Mouse (Mus musculus) intestine, embryonic 15.5 days (tissue): ENCODE results near the gene Aff1. TPM values are rescaled to one million over a fixed set of nuclear protein-coding genes. Genes with fewer than 3 reads are reported as not detected.

Experiments used
- ATAC-seq: fragments of 200-750 bp; cut with Nextera tagmentation; 2 replicates; pipeline ENCODE4 v1.8.0; 2017; ENCODE audit warnings: moderate TSS enrichment, moderate library complexity
- H3K27ac ChIP-seq: fragments of 300-500 bp; sonication (generic); 2 replicates; pipeline ENCODE4 v1.5.1; 2015; ENCODE audit warnings: mild to moderate bottlenecking, inconsistent platforms
- H3K27me3 ChIP-seq: fragments of 300-500 bp; sonication (generic); replicated peaks from 2 replicates; pipeline ENCODE4 v1.6.1; 2015; ENCODE audit warnings: inconsistent platforms
- H3K36me3 ChIP-seq: fragments of 300-500 bp; sonication (generic); 2 replicates; pipeline ENCODE4 v1.6.1; 2015; ENCODE audit warnings: inconsistent platforms
- H3K4me1 ChIP-seq: fragments of 300-500 bp; sonication (generic); replicated peaks from 2 replicates; pipeline ENCODE4 v1.6.1; 2015; ENCODE audit warnings: inconsistent platforms
- H3K4me2 ChIP-seq: fragments of 300-500 bp; sonication (generic); replicated peaks from 2 replicates; pipeline ENCODE4 v1.6.1; 2015; ENCODE audit warnings: mild to moderate bottlenecking, inconsistent platforms
- H3K4me3 ChIP-seq: fragments of 300-500 bp; sonication (generic); replicated peaks from 2 replicates; pipeline ENCODE4 v1.5.1; 2015; ENCODE audit warnings: inconsistent platforms
- H3K9ac ChIP-seq: fragments of 300-500 bp; sonication (generic); 2 replicates; pipeline ENCODE4 v1.6.1; 2015; ENCODE audit warnings: inconsistent platforms
- H3K9me3 ChIP-seq: fragments of 300-500 bp; sonication (generic); 2 replicates; pipeline ENCODE4 v1.6.1; 2016; ENCODE audit warnings: inconsistent platforms
- WGBS: fragments of 180-500 bp; shearing (Covaris S2); methylation state at CpG from one replicate; pipeline ENCODE4 v1.1.7; 2015; 5-methylcytosine and 5-hydroxymethylcytosine counted together
- polyA plus RNA-seq: library from polyadenylated mRNA; unstranded; fragments of >200 nt; fragmentation: Nextera tagmentation; extraction: Ambion mirVana; gene quantifications from 2 replicates; pipeline ENCODE4 v1.2.1, GENCODE M21; 2015

Gene Aff1
- polyA plus RNA-seq, 1 experiment from 2014 or later, result 5.3 TPM

DNA sequence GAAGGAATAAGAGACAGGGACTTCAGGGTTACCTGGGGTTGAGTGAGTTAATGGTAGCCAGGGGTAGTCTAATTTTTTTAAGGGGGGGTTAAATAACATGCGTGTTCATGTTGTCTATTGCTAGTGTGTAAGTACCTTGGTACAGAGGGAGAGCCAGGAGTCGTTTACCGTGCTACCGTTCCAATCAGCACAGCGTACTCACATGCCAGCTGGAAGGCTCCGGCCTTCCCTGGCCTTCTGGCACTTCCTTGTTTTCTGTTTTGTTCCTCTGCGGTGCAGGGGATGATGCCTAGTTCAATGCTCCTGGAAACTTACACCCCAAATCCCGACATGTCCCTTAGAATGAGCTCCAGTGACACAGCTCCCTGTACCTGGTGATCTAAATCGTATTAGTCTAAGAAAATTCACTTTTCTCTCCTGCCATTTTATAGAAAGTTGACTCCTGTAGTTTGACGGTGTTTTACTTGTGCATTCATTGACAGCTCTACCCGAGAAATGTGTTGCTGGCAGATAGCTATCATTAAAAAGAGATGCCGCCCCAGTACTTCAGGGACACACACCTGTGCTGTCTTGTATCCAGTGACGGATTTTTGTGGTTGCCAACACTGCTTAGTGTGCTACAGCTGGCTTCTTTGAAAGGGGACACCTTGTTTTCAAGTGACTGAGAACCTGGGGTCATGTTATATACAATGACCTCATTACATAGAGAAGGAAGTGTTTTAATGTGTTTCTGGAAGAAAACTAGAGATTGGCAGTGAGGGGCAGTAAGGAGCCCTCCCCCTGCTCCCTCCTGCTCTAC lies 129.5 kb downstream of the Aff1 start:
- ATAC-seq, result peak; percentile 50
- H3K27me3 ChIP-seq, result no peaks in the 10 kb centered on the region
- H3K36me3 ChIP-seq, result 0 out of 2 replicates have a peak, but pooled peaks cover 2% of the 10 kb centered on the region
- no peak overlapping the region for H3K4me3 ChIP-seq
- no peak overlapping the region for H3K4me2 ChIP-seq
- H3K27ac ChIP-seq, result no peak overlapping the region
- no peaks in the 10 kb centered on the region for H3K9me3 ChIP-seq
- no peak overlapping the region for H3K9ac ChIP-seq
- 69% methylated on average over 13 of the region's 13 CpGs for WGBS
- H3K4me1 ChIP-seq, result 0 out of 2 replicates have a peak, but pooled peaks cover 2% of the 10 kb centered on the region

DNA sequence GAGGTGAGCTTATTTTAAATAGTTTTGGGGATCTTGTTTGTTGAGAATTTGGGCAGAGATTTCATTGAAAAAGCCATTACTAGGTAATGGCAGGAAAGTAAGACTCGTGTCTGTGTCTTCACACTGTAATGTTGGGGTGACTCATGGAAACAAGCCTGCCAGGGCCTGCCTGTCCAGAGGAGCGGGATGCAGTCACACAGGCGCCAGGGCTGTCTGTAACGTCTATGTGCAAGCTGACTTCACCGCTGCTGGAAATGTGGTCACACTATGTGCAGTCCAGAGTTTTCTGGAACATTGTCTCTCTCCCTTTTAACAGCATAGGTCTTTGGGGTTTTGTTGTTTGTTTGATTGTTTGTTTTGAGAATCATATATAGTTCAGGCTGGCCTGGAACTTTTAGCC lies 130.8 kb downstream of the Aff1 start:
- no peaks in the 10 kb centered on the region for H3K9me3 ChIP-seq
- H3K27me3 ChIP-seq, result no peaks in the 10 kb centered on the region
- 0 out of 2 replicates have a peak, but pooled peaks cover 2% of the 10 kb centered on the region for H3K36me3 ChIP-seq
- H3K9ac ChIP-seq, result no peak overlapping the region
- H3K27ac ChIP-seq, result no peak overlapping the region
- H3K4me2 ChIP-seq, result no peak overlapping the region
- WGBS, result 94% methylated on average over 5 of the region's 5 CpGs
- 0 out of 2 replicates have a peak, but pooled peaks cover 2% of the 10 kb centered on the region for H3K4me1 ChIP-seq
- no peak overlapping the region for H3K4me3 ChIP-seq
- no peak for ATAC-seq

DNA sequence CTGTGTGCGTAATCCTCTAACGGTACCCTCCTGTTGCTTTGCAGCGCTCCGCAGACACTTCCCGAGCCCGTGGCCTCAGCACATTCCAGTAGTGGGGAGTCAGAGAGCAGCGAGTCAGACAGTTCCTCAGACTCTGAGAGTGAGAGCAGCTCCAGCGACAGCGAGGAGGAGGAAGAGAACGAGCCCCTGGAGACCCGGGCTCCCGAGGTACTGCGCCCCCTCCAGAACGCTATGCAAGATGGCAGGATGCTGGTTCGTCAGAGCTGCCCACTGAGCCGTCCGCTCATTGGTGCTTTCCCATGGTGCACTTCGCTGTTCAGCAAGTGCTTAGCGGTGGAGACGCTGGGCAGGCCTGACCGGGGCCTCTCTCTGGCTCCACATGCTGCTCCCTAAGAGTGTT lies 136.1 kb downstream of the Aff1 start:
- Histone ChIP-seq H3K27me3 (no peaks in the 10 kb centered on the region), H3K4me3 (no peak overlapping the region), H3K36me3 (0 out of 2 replicates have a peak, but pooled peaks cover 2% of the 10 kb centered on the region), H3K9me3 (no peaks in the 10 kb centered on the region), H3K4me2 (no peak overlapping the region), H3K27ac (no peak overlapping the region), H3K4me1 (no peaks in the 10 kb centered on the region), H3K9ac (no peak overlapping the region)
- ATAC-seq, result no peak
- 83% methylated on average over 21 of the region's 21 CpGs for WGBS

DNA sequence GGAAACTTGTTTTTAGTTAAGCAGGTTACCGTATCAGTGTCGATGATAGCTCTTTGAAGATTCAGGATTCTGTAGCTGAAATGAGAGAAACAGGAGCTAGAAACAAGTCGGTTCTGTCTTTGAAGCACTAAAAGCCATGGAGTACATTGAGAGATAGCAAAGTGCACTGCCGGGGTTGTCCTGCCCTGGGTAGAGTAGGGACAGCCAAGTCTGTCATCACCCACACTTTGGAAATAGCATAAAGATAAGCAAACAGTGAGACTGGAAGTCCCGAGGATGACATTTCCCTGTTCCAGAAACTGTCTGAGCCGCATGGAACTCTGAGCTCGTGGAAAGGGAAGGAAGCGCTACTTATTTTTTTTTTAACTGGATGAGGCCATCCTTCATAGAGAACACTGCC lies 136.6 kb downstream of the Aff1 start:
- Histone ChIP-seq H3K4me2 (no peak overlapping the region), H3K4me3 (no peak overlapping the region), H3K27me3 (no peaks in the 10 kb centered on the region), H3K9me3 (no peaks in the 10 kb centered on the region), H3K27ac (no peak overlapping the region), H3K36me3 (peaks cover 4% of the 10 kb centered on the region; the same call in 1 of the 2 replicates), H3K4me1 (no peaks in the 10 kb centered on the region), H3K9ac (no peak overlapping the region)
- WGBS, result 75% methylated on average over 8 of the region's 8 CpGs
- ATAC-seq, result no peak

DNA sequence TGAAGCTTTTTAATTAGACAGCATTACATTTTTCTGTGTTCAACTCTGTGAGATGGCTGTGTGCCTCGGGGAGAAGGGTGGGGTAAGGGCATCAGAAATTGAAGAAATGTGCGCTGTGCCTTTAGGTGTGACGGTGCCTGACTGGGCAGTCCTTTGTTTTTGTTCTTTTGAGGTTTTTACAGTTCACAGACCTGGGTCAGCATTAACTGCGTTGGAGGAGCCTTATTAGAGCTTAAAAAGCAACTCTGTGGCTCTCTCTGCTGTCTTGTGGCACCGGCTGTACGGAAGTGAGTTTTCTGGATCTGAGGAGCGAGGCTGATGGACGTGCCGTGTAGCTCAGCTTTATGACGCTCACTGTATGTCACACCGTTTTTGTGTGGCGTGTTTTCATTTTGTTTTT lies 137.0 kb downstream of the Aff1 start:
- Histone ChIP-seq H3K9ac (no peak overlapping the region), H3K36me3 (peaks cover 8% of the 10 kb centered on the region; the same call in 1 of the 2 replicates), H3K27ac (no peak overlapping the region), H3K9me3 (no peaks in the 10 kb centered on the region), H3K4me2 (no peak overlapping the region), H3K4me3 (no peak overlapping the region), H3K4me1 (no peaks in the 10 kb centered on the region), H3K27me3 (no peaks in the 10 kb centered on the region)
- 86% methylated on average over 12 of the region's 12 CpGs for WGBS
- ATAC-seq, result no peak

DNA sequence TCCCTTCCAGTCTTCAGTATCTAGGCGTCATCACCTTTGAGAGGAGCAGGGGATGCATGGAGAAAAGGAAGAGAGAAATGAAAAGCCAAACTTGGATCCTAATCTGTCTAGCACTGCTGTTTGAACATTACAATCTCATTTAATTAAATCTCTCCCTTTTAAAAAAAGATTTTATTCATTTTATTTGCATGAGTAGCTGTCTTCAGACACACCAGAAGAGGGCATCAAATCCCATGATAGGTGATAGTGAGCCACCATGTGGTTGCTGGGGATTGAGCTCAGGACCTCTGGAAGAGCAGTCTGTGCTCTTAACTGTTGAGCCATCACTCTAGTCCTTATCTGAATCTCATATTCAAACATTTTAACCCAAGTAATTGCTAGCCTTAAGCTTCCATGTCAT lies 138.7 kb downstream of the Aff1 start:
- H3K4me2 ChIP-seq, result no peak overlapping the region
- no peak overlapping the region for H3K27ac ChIP-seq
- H3K9me3 ChIP-seq, result no peaks in the 10 kb centered on the region
- H3K4me1 ChIP-seq, result no peaks in the 10 kb centered on the region
- peaks cover 9% of the 10 kb centered on the region; the same call in 1 of the 2 replicates for H3K36me3 ChIP-seq
- WGBS, result 90% methylated on average over 1 of the region's 1 CpGs
- H3K4me3 ChIP-seq, result no peak overlapping the region
- H3K27me3 ChIP-seq, result no peaks in the 10 kb centered on the region
- ATAC-seq, result no peak
- H3K9ac ChIP-seq, result no peak overlapping the region

DNA sequence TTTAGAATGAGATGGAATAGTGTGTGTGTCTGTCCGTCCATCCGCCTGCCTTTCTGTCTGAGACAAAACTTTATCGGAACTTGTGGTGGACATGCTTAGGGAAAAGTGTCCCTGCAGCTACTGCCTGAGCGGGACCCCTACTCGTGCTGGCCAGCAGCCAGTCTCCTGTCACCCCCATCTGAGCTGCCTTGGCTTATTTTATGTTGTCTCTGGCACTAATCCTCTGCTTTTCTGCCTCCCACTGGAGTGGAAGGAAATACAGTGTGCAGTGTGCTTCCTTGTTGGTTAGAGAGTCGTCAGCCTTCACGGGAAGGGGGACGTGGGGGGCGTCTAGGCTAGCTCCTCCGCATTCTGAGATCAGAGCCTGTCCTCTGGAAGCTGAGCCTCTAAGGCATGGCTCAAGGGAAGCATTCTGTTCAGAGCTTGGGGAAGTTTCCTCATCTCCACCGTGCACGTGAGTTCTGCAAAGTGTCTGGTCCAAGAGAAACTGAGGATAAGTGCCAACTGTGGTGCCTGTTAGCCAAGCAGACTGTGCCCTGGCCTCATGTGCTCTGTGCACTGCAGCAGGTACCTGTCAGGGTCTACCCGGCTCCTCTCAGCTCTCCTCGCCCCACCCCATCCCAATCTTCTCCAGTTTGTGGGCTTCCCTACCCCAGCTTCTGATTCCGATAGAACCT lies 143.4 kb downstream of the Aff1 start:
- Histone ChIP-seq H3K27me3 (no peaks in the 10 kb centered on the region), H3K9me3 (no peaks in the 10 kb centered on the region), H3K27ac (no peak overlapping the region), H3K9ac (no peak overlapping the region), H3K4me3 (no peak overlapping the region), H3K36me3 (peaks cover 7% of the 10 kb centered on the region; the same call in 1 of the 2 replicates), H3K4me2 (no peak overlapping the region), H3K4me1 (no peaks in the 10 kb centered on the region)
- ATAC-seq, result no peak
- WGBS, result 81% methylated on average over 15 of the region's 15 CpGs

DNA sequence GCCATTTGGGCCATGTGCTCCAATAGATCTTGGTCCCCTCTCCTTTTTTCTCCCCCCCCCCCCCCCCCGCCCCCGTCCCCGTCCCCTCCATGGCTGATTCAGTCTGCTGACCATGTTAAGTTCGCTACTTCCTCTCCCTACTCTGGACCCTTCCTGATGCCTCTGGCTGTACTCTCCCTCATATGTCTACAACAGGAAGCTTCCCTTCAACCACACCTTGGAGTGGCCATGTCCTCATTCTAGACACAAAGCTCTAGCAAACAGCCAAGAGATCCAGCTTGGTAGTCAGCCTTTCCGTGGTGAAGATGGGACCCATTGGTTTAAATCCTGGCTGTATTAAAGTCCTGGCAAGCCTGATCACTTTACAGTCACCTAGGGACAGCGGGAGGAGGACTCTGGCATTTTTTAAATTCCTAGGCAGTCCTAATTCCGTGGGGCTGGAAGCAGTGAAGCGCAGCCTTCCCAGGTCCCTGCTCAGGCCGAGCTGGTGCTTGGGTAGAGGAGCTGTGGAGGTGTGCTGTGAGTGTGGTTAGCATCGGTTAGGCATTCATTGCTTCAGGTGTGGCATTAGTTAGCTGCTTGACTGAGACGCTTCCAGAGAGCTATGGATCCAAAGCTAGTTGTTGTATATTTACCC lies 144.1 kb downstream of the Aff1 start:
- H3K4me2 ChIP-seq, result no peak overlapping the region
- no peak overlapping the region for H3K27ac ChIP-seq
- WGBS, result 70% methylated on average over 10 of the region's 11 CpGs
- ATAC-seq, result no peak
- H3K27me3 ChIP-seq, result no peaks in the 10 kb centered on the region
- peaks cover 7% of the 10 kb centered on the region; the same call in 1 of the 2 replicates for H3K36me3 ChIP-seq
- no peak overlapping the region for H3K9ac ChIP-seq
- H3K9me3 ChIP-seq, result no peaks in the 10 kb centered on the region
- H3K4me1 ChIP-seq, result no peaks in the 10 kb centered on the region
- H3K4me3 ChIP-seq, result no peak overlapping the region

DNA sequence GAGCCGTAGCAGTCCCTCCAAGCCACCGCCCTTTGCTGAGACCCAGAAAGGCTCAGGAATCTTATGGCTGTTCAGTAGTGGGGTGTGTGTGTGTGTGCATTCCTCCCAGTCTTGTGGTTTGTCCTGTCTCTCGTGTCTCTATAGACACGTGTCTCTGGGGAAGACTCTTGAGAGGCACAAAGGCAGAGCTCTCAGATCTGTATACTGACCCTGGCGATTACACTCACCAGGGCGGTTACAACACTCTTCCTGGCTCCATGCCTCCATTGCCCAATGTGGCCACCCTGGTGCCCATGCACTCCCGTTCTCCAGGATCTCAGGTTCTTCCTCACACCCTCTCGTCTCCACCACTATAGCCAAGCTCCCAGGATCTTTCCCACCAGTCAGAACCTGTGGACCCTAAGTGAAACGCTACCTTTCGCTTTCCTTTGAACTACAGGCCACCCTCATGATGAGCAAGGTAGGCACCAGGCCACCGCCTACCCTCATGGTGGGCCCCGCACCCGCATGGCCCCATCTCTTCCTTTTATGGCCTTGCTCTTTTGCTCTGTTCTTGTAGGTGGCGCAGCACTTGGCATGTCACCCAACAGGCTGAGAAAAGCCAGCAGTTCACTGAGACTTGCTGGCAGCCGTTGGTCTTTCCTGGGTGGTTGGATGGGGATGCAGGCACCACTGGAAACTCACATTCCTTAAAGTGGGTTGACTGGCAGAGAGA lies 146.5 kb downstream of the Aff1 start:
- Histone ChIP-seq H3K9ac (no peak overlapping the region), H3K27ac (no peak overlapping the region), H3K4me2 (no peak overlapping the region), H3K4me3 (no peak overlapping the region), H3K9me3 (no peaks in the 10 kb centered on the region), H3K27me3 (no peaks in the 10 kb centered on the region), H3K4me1 (no peaks in the 10 kb centered on the region), H3K36me3 (peaks cover 7% of the 10 kb centered on the region; the same call in 1 of the 2 replicates)
- 0 out of 2 replicates have a peak, but pooled peaks have one; percentile 23 for ATAC-seq
- WGBS, result 82% methylated on average over 15 of the region's 15 CpGs

DNA sequence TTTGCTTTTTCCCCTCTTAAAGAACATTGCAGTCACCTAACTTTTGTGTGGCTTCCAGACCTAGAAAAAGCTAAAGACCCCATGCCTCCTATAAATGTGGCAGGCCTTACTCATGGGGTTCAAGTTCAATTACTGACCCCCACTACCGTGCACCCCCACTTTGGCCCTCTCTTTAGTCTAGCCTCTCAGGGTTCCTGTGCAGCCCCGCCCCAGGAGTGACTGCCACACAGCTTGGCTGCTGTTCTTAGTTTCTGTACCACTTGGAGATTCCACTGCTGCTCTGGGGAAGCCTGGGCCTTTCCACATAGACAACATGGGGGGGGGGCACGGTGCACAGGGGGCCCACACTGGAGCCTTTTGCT lies 147.1 kb downstream of the Aff1 start:
- no peak overlapping the region for H3K27ac ChIP-seq
- H3K27me3 ChIP-seq, result no peaks in the 10 kb centered on the region
- WGBS, result 63% methylated on average over 3 of the region's 3 CpGs
- no peak for ATAC-seq
- 0 out of 2 replicates have a peak, but pooled peaks cover 2% of the 10 kb centered on the region for H3K36me3 ChIP-seq
- H3K4me2 ChIP-seq, result no peak overlapping the region
- no peak overlapping the region for H3K4me3 ChIP-seq
- H3K9ac ChIP-seq, result no peak overlapping the region
- no peaks in the 10 kb centered on the region for H3K9me3 ChIP-seq
- no peaks in the 10 kb centered on the region for H3K4me1 ChIP-seq

DNA sequence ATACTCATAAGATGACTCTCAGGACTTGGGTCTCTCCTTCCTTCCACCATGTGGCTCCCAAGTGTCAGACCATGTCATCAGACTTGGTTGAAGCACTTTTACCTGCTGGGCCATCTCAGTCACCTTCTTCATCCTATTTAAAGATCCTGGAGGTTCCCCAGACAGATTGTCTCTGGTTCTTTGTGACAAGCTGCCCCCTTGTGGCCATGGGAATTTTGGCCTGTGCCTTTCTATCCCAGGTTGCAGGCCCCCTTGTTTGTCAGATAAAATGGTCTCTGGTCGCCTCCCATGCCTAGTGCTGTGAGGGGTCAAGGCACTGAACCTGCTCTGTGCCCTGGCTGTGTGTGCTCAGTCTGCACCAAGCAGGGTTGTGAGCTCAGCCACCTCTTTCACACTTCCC lies 151.8 kb downstream of the Aff1 start:
- Histone ChIP-seq H3K9me3 (no peaks in the 10 kb centered on the region), H3K9ac (no peak overlapping the region), H3K4me1 (no peaks in the 10 kb centered on the region), H3K27ac (no peak overlapping the region), H3K4me2 (no peak overlapping the region), H3K27me3 (no peaks in the 10 kb centered on the region), H3K36me3 (0 out of 2 replicates have a peak, but pooled peaks cover 2% of the 10 kb centered on the region), H3K4me3 (no peak overlapping the region)
- peak; percentile 31; the same call in 1 of the 2 replicates for ATAC-seq
- 44% methylated on average over 1 of the region's 1 CpGs for WGBS
